Mouse (Mus musculus) sigmoid colon, adult 10 weeks (tissue): Measurements from ENCODE around the gene Hmgcll1. TPM values are rescaled to one million over a fixed set of nuclear protein-coding genes. Genes with fewer than 3 reads are reported as not detected.

ENCODE experiments used
- polyA plus RNA-seq: library from polyadenylated mRNA; stranded (reverse); fragments of 350-450 nt; fragmentation: Illumina TruSeq; extraction: RNeasy Lipid Tissue Mini Kit (QIAGEN cat#74804); gene quantifications from one replicate; pipeline ENCODE4 v1.2.3, GENCODE M21; 2014; ENCODE audit warnings: low read depth, low replicate concordance

Hmgcll1 gene
- 4.6 TPM for polyA plus RNA-seq

DNA sequence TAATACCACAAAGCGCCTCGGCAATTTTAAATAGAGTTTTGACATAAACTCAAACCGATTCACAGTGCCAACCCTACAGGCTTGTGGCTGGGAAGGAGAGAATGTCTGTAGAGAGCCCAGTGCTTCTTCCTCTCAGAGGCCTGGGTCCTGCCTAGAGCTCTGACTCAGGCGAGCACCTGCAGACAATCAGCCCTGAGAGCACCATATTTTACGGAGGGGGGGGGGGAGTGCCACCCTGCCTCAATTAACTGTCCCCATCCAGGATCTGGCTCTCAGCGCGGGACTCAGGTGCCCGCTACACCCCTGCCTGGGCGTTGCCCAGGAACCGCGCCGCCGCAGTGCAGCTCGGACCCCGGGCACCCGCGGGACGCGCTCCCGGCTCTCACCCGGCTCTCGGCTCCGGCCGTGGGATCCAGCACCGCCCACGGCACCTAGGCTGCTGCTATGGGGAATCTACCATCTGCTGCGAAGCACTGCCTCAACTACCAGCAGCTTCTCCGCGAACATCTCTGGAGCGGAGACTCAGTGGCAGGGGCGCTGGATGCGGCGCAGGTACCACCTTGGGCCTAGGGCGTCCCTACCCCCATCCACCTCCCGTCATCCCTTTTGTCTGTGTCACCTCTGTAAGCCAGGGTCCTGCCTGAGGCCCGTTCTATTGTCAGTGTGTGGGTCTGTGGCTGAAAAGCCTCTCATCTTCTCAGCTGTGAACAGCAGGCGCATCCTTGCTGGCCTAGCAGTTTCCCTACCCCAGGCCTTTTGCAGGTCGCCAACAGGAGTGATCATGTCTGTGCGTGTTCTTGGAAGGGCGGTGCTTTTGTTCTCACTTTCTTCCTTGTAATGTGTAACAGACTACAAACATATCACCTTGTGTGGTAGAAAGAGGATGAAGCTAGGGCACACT is at the start of gene Hmgcll1:
Hmgcll1 (plus strand) TSS at position 225 of the 901 bp plus-strand sequence.

Other genes starting within 250 kb of the Hmgcll1 start
- gene Bmp5, start 239.5 kb upstream of the Hmgcll1 start, polyA plus RNA-seq: 92.4 TPM
- gene Gfral, start 198.8 kb downstream of the Hmgcll1 start, polyA plus RNA-seq: 0.22 TPM